Mouse (Mus musculus) T-cell, adult 2 months (primary cell): Measurements from ENCODE around the gene Med20.
"Not testable (repeated sequence)": the region's sequence is repeated elsewhere in the genome, so short reads cannot be mapped to it uniquely, and the experiment has no call there.

Source experiments
- DNase-seq: peaks from one replicate; pipeline ENCODE4 v3.0.0; 2022; ENCODE audit warnings: low spot score

Gene Med20

GRCm38 (mm10) chr17:47628851-47629676 lies 17.7 kb downstream of the Med20 start:
- peak; percentile 94 for DNase-seq

GRCm38 (mm10) chr17:47629717-47630677 lies 18.6 kb downstream of the Med20 start:
- no peak for DNase-seq

GRCm38 (mm10) chr17:47630678-47631065 lies 19.3 kb downstream of the Med20 start, which contains the start of gene Usp49:
TSS of gene Usp49 (plus strand) at chr17:47630690.
- DNase-seq = no peak

GRCm38 (mm10) chr17:47632181-47632840 lies 20.9 kb downstream of the Med20 start:
- no peak for DNase-seq

GRCm38 (mm10) chr17:47633999-47634770 lies 22.8 kb downstream of the Med20 start:
- DNase-seq = no peak

GRCm38 (mm10) chr17:47642992-47643391 lies 31.6 kb downstream of the Med20 start:
- DNase-seq = no peak

GRCm38 (mm10) chr17:47646683-47647082 lies 35.3 kb downstream of the Med20 start:
- DNase-seq = peak; percentile 64

- no peak for DNase-seq
These were observed 37.6 kb downstream of the Med20 start for GRCm38 (mm10) chr17:47648966-47649365.

GRCm38 (mm10) chr17:47651953-47652352 lies 40.6 kb downstream of the Med20 start:
- DNase-seq = no peak

GRCm38 (mm10) chr17:47654346-47654745 lies 43.0 kb downstream of the Med20 start:
- DNase-seq = not testable (repeated sequence)

GRCm38 (mm10) chr17:47655697-47656096 lies 44.3 kb downstream of the Med20 start:
- DNase-seq = no peak

GRCm38 (mm10) chr17:47657901-47658300 lies 46.5 kb downstream of the Med20 start:
- no peak for DNase-seq

GRCm38 (mm10) chr17:47658741-47659243 lies 47.4 kb downstream of the Med20 start:
- no peak for DNase-seq

GRCm38 (mm10) chr17:47663009-47663713 lies 51.8 kb downstream of the Med20 start:
- no peak for DNase-seq

GRCm38 (mm10) chr17:47664474-47664873 lies 53.1 kb downstream of the Med20 start:
- DNase-seq = no peak

- no peak for DNase-seq
These were observed 57.8 kb downstream of the Med20 start for GRCm38 (mm10) chr17:47669166-47669565.

GRCm38 (mm10) chr17:47671988-47672310 lies 60.6 kb downstream of the Med20 start:
- no peak for DNase-seq

- DNase-seq = no peak
These were observed 61.1 kb downstream of the Med20 start for GRCm38 (mm10) chr17:47672311-47673111.
